Mouse (Mus musculus): ENCODE measurements around the gene Morn2. TPM values are rescaled to one million over a fixed set of nuclear protein-coding genes. Genes with fewer than 3 reads are reported as not detected.

Gene Morn2
- polyA plus RNA-seq, 1 experiment, result 6.4 TPM

DNA sequence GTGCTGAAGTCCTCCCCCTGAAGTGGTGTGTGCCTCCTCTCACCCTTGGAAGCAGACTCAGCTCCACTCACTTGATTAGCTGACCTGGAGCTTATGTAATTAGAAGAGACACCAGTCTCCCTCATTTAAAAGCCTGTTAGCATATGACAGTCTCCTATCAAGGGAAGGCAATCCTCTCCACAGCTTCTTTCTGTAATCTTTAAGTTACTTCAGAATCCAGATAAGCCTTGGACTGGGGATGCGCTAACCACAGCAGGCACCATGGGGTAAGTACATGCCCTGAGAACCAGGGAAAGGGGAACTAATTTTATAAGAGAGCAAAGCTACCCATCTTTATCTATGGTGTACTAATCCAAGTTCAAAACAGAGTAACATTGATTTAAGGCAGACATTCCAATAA is 17.2 kb downstream of the Morn2 start, which contains the start of gene Arhgef33:
Gene Arhgef33, plus strand, starts transcription at position 157 of the 400 bp plus-strand sequence.
- Histone ChIP-seq H3K27ac (ENCODE audit: control insufficient read depth, insufficient read depth, low read depth, low read length, poor library complexity) (no peak within 1 kb of the TSS), H3K4me3 (replicated peaks; ENCODE audit: control insufficient read depth, low read depth, low read length) (no peak within 1 kb of the TSS), H3K4me1 (ENCODE audit: control insufficient read depth, insufficient read depth, low read length) (no peaks in the 10 kb centered on the region)
- TF ChIP-seq POLR2A (IDR thresholded peaks at IDR 0.05; ENCODE audit: borderline replicate concordance, control insufficient read depth, low read depth, low read length), result no peak
- no peak for TF ChIP-seq CTCF (IDR thresholded peaks at IDR 0.05; ENCODE audit: control insufficient read depth, insufficient read depth, low read length)
- WGBS, result 68% methylated on average over 1 of the region's 1 CpGs

DNA sequence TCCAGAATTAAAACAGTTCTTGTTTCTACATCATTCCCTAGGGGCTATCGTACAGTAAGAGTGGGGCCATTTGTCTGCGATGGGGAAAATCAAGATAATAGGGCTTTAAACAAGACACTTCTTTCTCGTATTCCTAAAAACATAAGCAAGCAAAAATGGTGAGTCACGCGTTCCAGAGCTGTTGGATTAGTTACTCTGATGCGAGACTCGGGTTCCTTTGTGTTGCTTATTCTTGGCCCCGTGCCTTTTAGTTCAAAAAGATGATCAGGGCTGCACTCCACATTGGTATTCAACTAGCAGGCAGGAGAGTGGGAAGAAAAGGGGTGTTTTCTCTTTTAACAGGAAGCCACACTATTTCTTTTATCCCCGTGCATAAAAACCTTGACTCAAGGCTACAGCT is 21.8 kb downstream of the Morn2 start:
- Histone ChIP-seq H3K4me1 (ENCODE audit: control insufficient read depth, insufficient read depth, low read length) (no peaks in the 10 kb centered on the region), H3K4me3 (replicated peaks; ENCODE audit: control insufficient read depth, low read depth, low read length) (no peak overlapping the region), H3K27ac (ENCODE audit: control insufficient read depth, insufficient read depth, low read depth, low read length, poor library complexity) (no peak overlapping the region)
- TF ChIP-seq CTCF (IDR thresholded peaks at IDR 0.05; ENCODE audit: control insufficient read depth, insufficient read depth, low read length), result no peak
- no peak for TF ChIP-seq POLR2A (IDR thresholded peaks at IDR 0.05; ENCODE audit: borderline replicate concordance, control insufficient read depth, low read depth, low read length)
- 81% methylated on average over 9 of the region's 9 CpGs for WGBS

DNA sequence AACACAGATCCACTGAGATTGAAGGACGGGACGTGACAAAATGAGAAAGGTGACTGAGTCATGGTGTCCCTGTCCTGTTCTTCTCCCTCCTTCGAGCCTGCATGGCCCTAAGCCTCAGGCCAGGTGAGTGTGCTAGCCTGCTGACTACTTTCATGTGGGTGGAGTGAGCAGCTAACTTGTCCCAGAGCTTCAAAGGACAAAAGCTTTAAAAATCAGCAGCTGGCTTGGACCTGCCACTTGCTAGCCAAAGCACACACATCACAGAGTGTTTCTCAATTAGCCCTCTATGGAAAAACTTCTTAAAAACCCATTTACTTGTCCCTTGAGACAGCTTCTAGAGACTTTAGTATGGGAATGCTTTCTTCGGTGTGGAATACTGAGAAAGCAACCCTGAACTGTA is 22.4 kb downstream of the Morn2 start:
- Histone ChIP-seq H3K4me1 (ENCODE audit: control insufficient read depth, insufficient read depth, low read length) (no peaks in the 10 kb centered on the region), H3K4me3 (replicated peaks; ENCODE audit: control insufficient read depth, low read depth, low read length) (no peak overlapping the region), H3K27ac (ENCODE audit: control insufficient read depth, insufficient read depth, low read depth, low read length, poor library complexity) (no peak overlapping the region)
- no peak for TF ChIP-seq POLR2A (IDR thresholded peaks at IDR 0.05; ENCODE audit: borderline replicate concordance, control insufficient read depth, low read depth, low read length)
- WGBS, result 78% methylated on average over 4 of the region's 4 CpGs

DNA sequence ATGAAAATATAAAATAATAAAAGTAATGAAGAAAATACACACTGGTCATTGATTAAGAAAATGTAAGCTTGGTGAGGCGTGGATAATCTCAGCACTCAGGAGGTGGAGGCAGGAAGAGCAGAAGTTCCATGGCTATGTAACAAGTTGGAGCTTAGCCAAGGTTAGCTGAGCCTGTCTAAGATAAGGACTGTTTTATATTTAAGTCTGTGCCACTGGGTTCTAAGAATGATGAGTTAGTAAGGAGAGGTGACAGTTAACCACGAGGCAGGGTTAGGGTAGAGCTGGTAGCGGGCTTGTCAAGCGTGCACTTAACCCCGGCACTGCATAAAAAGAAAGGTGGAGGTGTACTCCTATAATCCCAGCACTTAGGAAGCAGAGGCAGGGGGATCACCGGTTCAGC is 32.2 kb downstream of the Morn2 start:
- TF ChIP-seq POLR2A (IDR thresholded peaks at IDR 0.05; ENCODE audit: borderline replicate concordance, control insufficient read depth, low read depth, low read length) (no peak), CTCF (IDR thresholded peaks at IDR 0.05; ENCODE audit: control insufficient read depth, insufficient read depth, low read length) (no peak)
- no peak overlapping the region for H3K27ac ChIP-seq (ENCODE audit: control insufficient read depth, insufficient read depth, low read depth, low read length, poor library complexity)
- WGBS, result 50% methylated on average over 6 of the region's 6 CpGs
- no peaks in the 10 kb centered on the region for H3K4me1 ChIP-seq (ENCODE audit: control insufficient read depth, insufficient read depth, low read length)
- no peak overlapping the region for H3K4me3 ChIP-seq (replicated peaks; ENCODE audit: control insufficient read depth, low read depth, low read length)

DNA sequence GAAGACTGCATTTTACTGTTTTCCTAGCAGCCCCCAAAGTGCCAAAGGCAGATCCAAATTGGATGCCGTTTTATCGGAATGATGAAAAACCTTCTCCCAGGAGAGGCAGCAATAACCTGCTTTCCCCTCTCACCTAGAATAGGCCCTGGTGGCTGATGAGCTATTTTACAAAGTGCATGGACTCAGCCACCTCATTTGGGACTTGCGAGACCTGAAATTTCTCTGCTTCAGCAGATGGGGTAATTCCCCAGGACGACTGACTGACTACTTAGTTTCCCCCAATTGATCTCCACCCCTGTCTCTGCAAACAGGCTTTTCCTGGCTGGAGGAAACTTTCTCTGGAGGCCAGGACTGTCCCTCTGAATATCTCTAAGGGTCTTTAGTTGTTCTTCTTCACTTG is 33.0 kb downstream of the Morn2 start:
- Histone ChIP-seq H3K4me1 (ENCODE audit: control insufficient read depth, insufficient read depth, low read length) (no peaks in the 10 kb centered on the region), H3K4me3 (replicated peaks; ENCODE audit: control insufficient read depth, low read depth, low read length) (no peak overlapping the region), H3K27ac (ENCODE audit: control insufficient read depth, insufficient read depth, low read depth, low read length, poor library complexity) (no peak overlapping the region)
- 74% methylated on average over 4 of the region's 4 CpGs for WGBS
- TF ChIP-seq POLR2A (IDR thresholded peaks at IDR 0.05; ENCODE audit: borderline replicate concordance, control insufficient read depth, low read depth, low read length) (no peak), CTCF (IDR thresholded peaks at IDR 0.05; ENCODE audit: control insufficient read depth, insufficient read depth, low read length) (no peak)

DNA sequence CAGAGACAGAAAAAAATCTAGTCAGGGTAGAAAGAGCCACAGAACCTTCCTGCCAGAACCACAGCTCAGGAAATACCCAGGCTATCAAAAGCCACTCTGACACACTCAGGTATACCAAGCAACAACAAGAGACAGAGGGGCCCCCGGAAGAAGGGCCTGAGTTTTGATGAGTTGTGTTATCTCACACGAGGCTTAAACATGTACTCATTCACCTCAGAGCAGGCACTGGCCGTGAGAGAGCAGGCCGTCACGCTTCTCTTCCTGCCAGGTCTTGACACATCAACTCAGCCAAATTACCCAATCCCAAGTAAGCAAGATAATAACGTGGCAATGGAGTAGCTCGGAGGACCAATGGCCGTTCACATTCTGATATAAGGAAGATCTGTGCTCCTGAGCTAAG is 33.7 kb downstream of the Morn2 start:
- Histone ChIP-seq H3K27ac (ENCODE audit: control insufficient read depth, insufficient read depth, low read depth, low read length, poor library complexity) (no peak overlapping the region), H3K4me1 (ENCODE audit: control insufficient read depth, insufficient read depth, low read length) (no peaks in the 10 kb centered on the region), H3K4me3 (replicated peaks; ENCODE audit: control insufficient read depth, low read depth, low read length) (no peak overlapping the region)
- WGBS, result 16% methylated on average over 8 of the region's 8 CpGs
- TF ChIP-seq POLR2A (IDR thresholded peaks at IDR 0.05; ENCODE audit: borderline replicate concordance, control insufficient read depth, low read depth, low read length) (no peak), CTCF (IDR thresholded peaks at IDR 0.05; ENCODE audit: control insufficient read depth, insufficient read depth, low read length) (no peak)

DNA sequence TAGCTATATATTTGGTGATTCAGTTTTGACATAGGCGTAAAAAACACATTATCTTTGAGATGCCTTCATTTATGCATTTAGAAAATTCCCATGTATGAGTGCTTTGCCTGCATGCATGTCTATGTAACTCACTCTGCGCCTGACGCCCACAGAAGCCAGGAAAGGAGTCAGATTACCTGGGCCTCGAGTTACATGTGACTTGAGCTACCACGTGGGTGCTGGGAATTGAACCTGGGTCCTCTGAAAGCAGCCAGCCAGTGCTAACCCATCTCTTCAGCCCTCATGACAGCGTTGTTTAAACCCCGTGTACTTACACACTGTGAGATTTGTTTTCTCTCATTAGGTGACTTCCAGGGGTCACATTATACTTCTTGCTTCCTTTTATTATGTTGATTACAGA is 34.5 kb downstream of the Morn2 start:
- Histone ChIP-seq H3K27ac (ENCODE audit: control insufficient read depth, insufficient read depth, low read depth, low read length, poor library complexity) (no peak overlapping the region), H3K4me3 (replicated peaks; ENCODE audit: control insufficient read depth, low read depth, low read length) (no peak overlapping the region), H3K4me1 (ENCODE audit: control insufficient read depth, insufficient read depth, low read length) (no peaks in the 10 kb centered on the region)
- WGBS, result 81% methylated on average over 7 of the region's 7 CpGs
- TF ChIP-seq CTCF (IDR thresholded peaks at IDR 0.05; ENCODE audit: control insufficient read depth, insufficient read depth, low read length), result no peak
- TF ChIP-seq POLR2A (IDR thresholded peaks at IDR 0.05; ENCODE audit: borderline replicate concordance, control insufficient read depth, low read depth, low read length), result no peak

DNA sequence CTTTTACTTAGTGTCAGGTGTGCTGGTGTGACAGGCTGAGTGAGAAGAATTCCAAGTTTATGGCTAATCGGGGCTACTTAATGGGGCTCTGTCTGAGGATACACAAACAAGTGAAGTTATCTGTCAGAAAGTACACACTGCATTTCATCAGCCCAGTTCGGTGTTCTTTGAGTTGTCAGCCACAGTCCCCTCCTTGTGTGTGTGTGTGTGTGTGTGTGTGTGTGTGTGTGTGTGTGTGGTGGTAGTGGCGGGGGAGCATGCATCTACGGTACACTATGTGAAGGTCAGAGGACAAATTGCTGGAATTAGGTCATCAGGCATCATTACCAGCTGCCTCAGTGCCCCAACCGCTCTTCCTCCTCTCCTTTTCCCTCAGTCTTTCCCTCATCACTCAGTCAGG is 35.5 kb downstream of the Morn2 start:
- no peak for TF ChIP-seq POLR2A (IDR thresholded peaks at IDR 0.05; ENCODE audit: borderline replicate concordance, control insufficient read depth, low read depth, low read length)
- no peak for TF ChIP-seq CTCF (IDR thresholded peaks at IDR 0.05; ENCODE audit: control insufficient read depth, insufficient read depth, low read length)
- H3K4me3 ChIP-seq (replicated peaks; ENCODE audit: control insufficient read depth, low read depth, low read length), result no peak overlapping the region
- H3K4me1 ChIP-seq (ENCODE audit: control insufficient read depth, insufficient read depth, low read length), result no peaks in the 10 kb centered on the region
- 83% methylated on average over 5 of the region's 5 CpGs for WGBS
- H3K27ac ChIP-seq (ENCODE audit: control insufficient read depth, insufficient read depth, low read depth, low read length, poor library complexity), result no peak overlapping the region

DNA sequence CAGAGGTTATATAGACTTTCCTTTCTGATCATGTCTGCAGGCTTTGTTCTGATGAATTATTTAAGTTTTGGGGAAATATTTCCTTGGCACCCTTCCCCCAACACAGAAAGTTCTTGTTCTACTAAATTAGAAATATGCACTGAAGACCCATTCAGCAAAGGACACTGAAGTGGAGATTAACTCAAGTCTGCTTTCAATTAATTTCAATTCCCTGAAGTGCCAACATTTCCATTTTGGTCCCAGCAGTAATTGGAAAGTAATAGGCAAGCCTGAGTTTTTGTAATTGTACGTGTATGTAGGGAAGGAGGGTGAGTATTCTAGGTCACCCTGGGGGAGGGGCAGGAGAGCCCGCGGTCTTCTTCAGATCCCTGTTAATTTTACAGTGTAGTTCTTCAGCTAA is 36.4 kb downstream of the Morn2 start:
- TF ChIP-seq POLR2A (IDR thresholded peaks at IDR 0.05; ENCODE audit: borderline replicate concordance, control insufficient read depth, low read depth, low read length) (no peak), CTCF (IDR thresholded peaks at IDR 0.05; ENCODE audit: control insufficient read depth, insufficient read depth, low read length) (no peak)
- no peaks in the 10 kb centered on the region for H3K4me1 ChIP-seq (ENCODE audit: control insufficient read depth, insufficient read depth, low read length)
- 84% methylated on average over 3 of the region's 3 CpGs for WGBS
- H3K27ac ChIP-seq (ENCODE audit: control insufficient read depth, insufficient read depth, low read depth, low read length, poor library complexity), result no peak overlapping the region
- H3K4me3 ChIP-seq (replicated peaks; ENCODE audit: control insufficient read depth, low read depth, low read length), result no peak overlapping the region
